Mouse (Mus musculus) heart, adult 18-20 months (tissue): ENCODE results near the gene Atp8b4. TPM values are rescaled to one million over a fixed set of nuclear protein-coding genes. Genes with fewer than 3 reads are reported as not detected.
"Not testable (repeated sequence)": the region's sequence is repeated elsewhere in the genome, so short reads cannot be mapped to it uniquely, and the experiment has no call there.

Experiments used
- DNase-seq, 2 experiments: peaks; one replicate each; pipeline ENCODE4 v3.0.0; 2021 to 2022; ENCODE audit warnings: mixed read lengths in 1 of 2
- long read RNA-seq, 2 experiments: library from polyadenylated mRNA; stranded (forward); transcript quantifications; one replicate each; pipeline ENCODE4 v2.0.0; 2021
- total RNA-seq, 2 experiments: library from RNA; stranded (reverse); gene quantifications; 2 replicates each; pipeline ENCODE4 v1.2.3; 2021

Gene Atp8b4
- total RNA-seq = under 1 TPM; 0.32 to 0.82 TPM
- long read RNA-seq, experiment 1 = 0 reads
- long read RNA-seq, experiment 2 = 0 reads

GRCm38 (mm10) chr2:126500521-126500920 lies at the start of gene Atp8b4:
Atp8b4 (minus strand) TSS chr2:126500674.
- DNase-seq = no peak

GRCm38 (mm10) chr2:126549681-126550080 lies 49.2 kb upstream of the Atp8b4 start:
- DNase-seq = no peak

- DNase-seq = no peak
Observed at GRCm38 (mm10) chr2:126546392-126546791, 45.9 kb upstream of the Atp8b4 start.

DNA sequence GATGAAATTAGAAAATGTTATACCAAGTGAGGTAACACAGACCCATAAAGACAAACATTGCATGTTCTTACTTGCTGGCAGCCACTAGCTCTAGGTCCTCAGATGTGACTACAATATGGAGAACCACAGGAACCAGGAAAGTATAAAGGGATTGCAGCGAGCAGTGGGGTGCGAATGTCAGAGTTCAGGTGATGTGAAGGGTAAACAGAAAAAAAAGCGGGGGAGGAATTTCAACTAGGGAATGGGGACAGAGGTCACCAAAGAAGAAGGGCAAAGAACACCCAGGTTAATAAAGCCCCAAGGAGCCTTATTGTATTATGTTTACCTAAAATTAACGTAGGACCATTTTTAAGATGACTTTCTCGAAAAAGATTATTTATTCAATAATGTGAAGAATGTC lies 44.8 kb upstream of the Atp8b4 start:
- no peak for DNase-seq

- no peak for DNase-seq
Observed at GRCm38 (mm10) chr2:126542211-126542610, 41.7 kb upstream of the Atp8b4 start.

GRCm38 (mm10) chr2:126540390-126540925 lies 40.0 kb upstream of the Atp8b4 start:
- DNase-seq = no peak

DNA sequence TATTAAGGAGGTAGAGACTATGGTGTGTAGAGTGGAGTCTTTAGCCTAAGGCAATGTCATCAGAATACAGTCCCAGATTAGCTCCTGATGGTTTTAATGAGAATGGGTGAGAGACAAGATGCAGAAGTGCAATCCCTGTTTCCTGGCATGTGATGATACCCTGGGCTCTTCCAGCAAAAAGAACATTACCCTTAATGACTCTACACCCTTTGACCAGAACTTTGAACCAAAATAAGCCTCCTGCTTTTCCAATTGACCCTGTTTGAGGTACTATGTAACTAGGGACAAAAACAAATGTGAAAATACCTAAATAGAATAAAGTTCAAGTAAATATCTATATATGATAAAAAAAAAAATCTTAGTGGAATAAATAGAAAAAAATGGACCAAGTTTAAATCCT lies 37.2 kb upstream of the Atp8b4 start:
- no peak for DNase-seq

- DNase-seq = no peak
Observed at GRCm38 (mm10) chr2:126530581-126530980, 30.1 kb upstream of the Atp8b4 start.

- no peak for DNase-seq
Observed at GRCm38 (mm10) chr2:126527461-126527860, 27.0 kb upstream of the Atp8b4 start.

GRCm38 (mm10) chr2:126524271-126524670 lies 23.8 kb upstream of the Atp8b4 start:
- no peak for DNase-seq

- DNase-seq = not testable (repeated sequence)
Observed at GRCm38 (mm10) chr2:126523101-126523745, 22.7 kb upstream of the Atp8b4 start.

DNA sequence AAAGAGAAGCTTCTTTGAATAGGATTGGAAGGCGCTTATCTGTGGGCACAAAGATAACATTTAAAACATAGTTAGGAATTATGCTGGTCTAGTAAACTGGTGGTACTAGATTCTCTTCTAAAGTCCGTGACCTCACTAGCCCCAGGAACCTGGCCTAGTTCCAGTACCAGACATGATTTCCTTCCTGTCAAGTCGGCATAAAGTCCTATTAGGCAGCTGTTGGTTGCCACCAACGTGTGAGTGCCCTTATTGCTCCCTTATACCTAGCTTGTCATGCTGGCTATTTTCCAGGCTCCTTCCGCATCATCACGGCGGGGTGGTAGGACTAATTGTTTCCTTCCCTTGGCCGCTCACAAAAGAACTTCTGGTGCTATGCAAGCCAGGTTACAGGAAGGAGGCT lies 21.6 kb upstream of the Atp8b4 start:
- DNase-seq = no peak

DNA sequence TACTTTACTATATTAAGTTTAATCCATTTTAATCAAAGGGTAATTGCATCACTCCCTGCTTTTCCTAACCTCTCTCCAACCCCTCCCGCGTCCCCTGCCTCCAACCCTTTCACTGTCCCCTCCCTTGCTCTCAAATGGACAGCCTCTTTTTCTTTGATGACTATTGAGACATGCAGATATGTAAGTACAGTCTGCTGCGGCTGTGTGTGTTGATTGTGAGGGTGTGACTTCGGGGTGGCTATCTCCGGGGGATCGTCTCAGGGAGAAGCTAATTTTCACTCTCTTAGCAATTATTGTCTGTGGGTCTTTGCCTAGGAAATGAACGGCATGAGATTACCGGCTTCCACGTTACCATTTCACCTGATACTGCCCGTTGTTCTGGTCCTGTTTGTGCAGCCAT lies 21.0 kb upstream of the Atp8b4 start:
- DNase-seq = no peak

GRCm38 (mm10) chr2:126520828-126521227 lies 20.4 kb upstream of the Atp8b4 start:
- peak in 1 of 2 experiments; percentile 28 for DNase-seq

- DNase-seq = no peak
Observed at GRCm38 (mm10) chr2:126519872-126520581, 19.6 kb upstream of the Atp8b4 start.

- no peak for DNase-seq
Observed at GRCm38 (mm10) chr2:126515069-126515826, 14.8 kb upstream of the Atp8b4 start.

- DNase-seq = no peak
Observed at GRCm38 (mm10) chr2:126508228-126508627, 7.8 kb upstream of the Atp8b4 start.

DNA sequence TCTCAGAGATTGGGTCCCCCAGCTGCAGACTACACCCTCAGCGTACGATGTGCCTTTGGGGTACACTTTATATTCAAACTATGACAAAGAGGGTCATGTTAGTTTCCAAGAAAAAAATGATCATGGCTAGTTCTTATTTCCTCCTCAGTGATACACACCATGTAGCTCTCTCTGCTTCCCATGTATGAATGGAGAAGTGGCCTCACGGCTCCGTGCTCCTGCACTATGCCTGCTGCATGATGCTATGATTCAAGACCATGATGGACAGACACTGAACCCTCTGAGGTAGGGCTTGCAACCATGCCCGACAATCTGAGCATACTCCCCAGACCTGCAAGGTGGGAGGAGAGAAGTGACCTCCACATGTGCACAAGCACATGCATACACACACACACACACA lies 7.0 kb upstream of the Atp8b4 start:
- no peak for DNase-seq

- DNase-seq = no peak
Observed at GRCm38 (mm10) chr2:126505156-126505555, 4.7 kb upstream of the Atp8b4 start.

- peak; percentile 24 to 57 for DNase-seq
Observed at GRCm38 (mm10) chr2:126499730-126500129, 744 bp downstream of the Atp8b4 start.

- no peak for DNase-seq
Observed at GRCm38 (mm10) chr2:126498761-126499452, 1.6 kb downstream of the Atp8b4 start.

GRCm38 (mm10) chr2:126496838-126497237 lies 3.6 kb downstream of the Atp8b4 start:
- DNase-seq = peak in 1 of 2 experiments; percentile 48
